Mouse (Mus musculus) limb, embryonic 11.5 days (tissue): ENCODE data around the gene Il17re. TPM values are rescaled to one million over a fixed set of nuclear protein-coding genes. Genes with fewer than 3 reads are reported as not detected.
A peak's percentile ranks its signal among the peaks of the same experiment; 100 is the strongest.

ENCODE experiments used
- ATAC-seq: fragments of 200-750 bp; cut with Nextera tagmentation; 2 replicates; pipeline ENCODE4 v1.8.0; 2017; ENCODE audit warnings: low read depth; ENCODE audit not compliant: insufficient number of reproducible peaks, low FRiP score, low TSS enrichment
- DNase-seq: peaks from one replicate; pipeline ENCODE4 v3.0.0-alpha.2; 2015; ENCODE audit warnings: low spot score
- H3K27ac ChIP-seq: fragments of 300-500 bp; sonication (generic); replicated peaks from 2 replicates; pipeline ENCODE4 v1.5.1; 2014; ENCODE audit warnings: low read depth, mild to moderate bottlenecking, low read length
- H3K27me3 ChIP-seq: fragments of 300-500 bp; sonication (generic); 2 replicates; pipeline ENCODE4 v1.6.1; 2014; ENCODE audit warnings: mild to moderate bottlenecking, low read length, mixed read lengths; ENCODE audit not compliant: control insufficient read depth, insufficient read depth
- H3K36me3 ChIP-seq: fragments of 300-500 bp; sonication (generic); 2 replicates; pipeline ENCODE4 v1.6.1; 2014; ENCODE audit warnings: mild to moderate bottlenecking, low read length, moderate library complexity, mixed read lengths; ENCODE audit not compliant: control insufficient read depth, insufficient read depth
- H3K4me1 ChIP-seq: fragments of 300-500 bp; sonication (generic); 2 replicates; pipeline ENCODE4 v1.6.1; 2014; ENCODE audit warnings: low read length, mixed read lengths; ENCODE audit not compliant: control insufficient read depth, insufficient read depth
- H3K4me2 ChIP-seq: fragments of 300-500 bp; sonication (generic); 2 replicates; pipeline ENCODE4 v1.6.1; 2014; ENCODE audit warnings: low read depth, mild to moderate bottlenecking, moderate library complexity; ENCODE audit not compliant: severe bottlenecking
- H3K4me3 ChIP-seq: fragments of 300-500 bp; sonication (generic); 2 replicates; pipeline ENCODE4 v1.5.1; 2014; ENCODE audit warnings: low read depth, low read length
- H3K9ac ChIP-seq: fragments of 300-500 bp; sonication (generic); 2 replicates; pipeline ENCODE4 v1.6.1; 2014; ENCODE audit warnings: mild to moderate bottlenecking, low read length
- H3K9me3 ChIP-seq: fragments of 300-500 bp; sonication (generic); 2 replicates; pipeline ENCODE4 v1.6.1; 2016; ENCODE audit warnings: low read length; ENCODE audit not compliant: control insufficient read depth
- WGBS: fragments of 180-500 bp; shearing (Covaris S2); extraction: QIAGEN DNeasy Blood & Tissue Kit; methylation state at CpG from one replicate; pipeline ENCODE4 v1.1.7; 2014; 5-methylcytosine and 5-hydroxymethylcytosine counted together
- polyA plus RNA-seq: library from polyadenylated mRNA; unstranded; fragments of >200 nt; fragmentation: Nextera tagmentation; extraction: Ambion mirVana; gene quantifications from 2 replicates; pipeline ENCODE4 v1.2.1, GENCODE M21; 2014

Il17re gene
- polyA plus RNA-seq, 1 experiment from 2014 or later: 1.5 TPM

DNA sequence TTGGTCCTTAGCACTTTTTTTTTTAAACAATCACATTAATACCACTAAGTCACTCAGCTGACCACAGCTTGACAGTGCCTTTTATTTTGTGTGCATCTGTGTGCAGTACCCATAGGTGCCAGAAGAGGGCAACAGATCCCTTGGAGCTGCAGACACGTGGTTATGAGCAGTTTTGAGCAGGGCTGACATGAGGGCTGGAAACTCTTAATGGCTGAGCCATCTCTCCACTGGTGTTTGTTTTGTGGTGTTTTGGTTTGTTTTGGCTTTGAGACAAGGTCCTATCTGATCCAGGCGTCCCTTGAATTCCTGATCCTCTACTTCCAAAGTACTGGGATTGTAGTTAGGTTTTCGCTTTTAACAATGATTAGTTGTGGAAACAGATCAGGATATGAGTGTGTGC, 30.9 kb upstream of the Il17re start:
- no peak overlapping the region for H3K4me2 ChIP-seq
- 60% methylated on average over 3 of the region's 3 CpGs for WGBS
- no peak overlapping the region for H3K9ac ChIP-seq
- H3K4me1 ChIP-seq: no peaks in the 10 kb centered on the region
- H3K4me3 ChIP-seq: no peak overlapping the region
- no peaks in the 10 kb centered on the region for H3K9me3 ChIP-seq
- DNase-seq (peak; percentile 73), ATAC-seq (no peak)
- H3K27me3 ChIP-seq: no peaks in the 10 kb centered on the region
- H3K27ac ChIP-seq: no peak overlapping the region
- H3K36me3 ChIP-seq: no peaks in the 10 kb centered on the region

DNA sequence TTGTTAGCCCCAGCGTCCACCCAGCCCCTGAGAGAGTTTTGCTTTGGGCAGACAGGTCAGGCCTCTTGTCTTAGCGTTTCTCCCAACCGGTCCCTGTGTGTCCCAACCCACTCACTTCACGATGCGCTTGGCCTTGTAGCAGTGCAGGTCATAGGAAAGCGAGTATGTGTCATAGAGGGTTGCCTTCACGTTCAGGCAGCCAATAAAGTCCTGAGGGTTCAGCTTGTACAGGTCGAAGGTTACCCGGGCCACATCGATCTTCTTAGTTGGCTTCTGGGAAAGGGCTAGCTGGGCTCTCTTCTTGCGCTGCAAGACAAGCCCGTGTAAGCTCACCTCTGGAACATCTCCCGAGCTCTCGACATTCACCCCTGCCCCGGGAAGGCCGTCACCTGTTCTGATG, 30.3 kb upstream of the Il17re start:
- H3K4me3 ChIP-seq: no peak overlapping the region
- ATAC-seq (no peak), DNase-seq (no peak)
- H3K27me3 ChIP-seq: no peaks in the 10 kb centered on the region
- H3K4me1 ChIP-seq: no peaks in the 10 kb centered on the region
- no peak overlapping the region for H3K4me2 ChIP-seq
- no peaks in the 10 kb centered on the region for H3K36me3 ChIP-seq
- H3K27ac ChIP-seq: no peak overlapping the region
- H3K9ac ChIP-seq: no peak overlapping the region
- WGBS: 88% methylated on average over 16 of the region's 16 CpGs
- no peaks in the 10 kb centered on the region for H3K9me3 ChIP-seq

DNA sequence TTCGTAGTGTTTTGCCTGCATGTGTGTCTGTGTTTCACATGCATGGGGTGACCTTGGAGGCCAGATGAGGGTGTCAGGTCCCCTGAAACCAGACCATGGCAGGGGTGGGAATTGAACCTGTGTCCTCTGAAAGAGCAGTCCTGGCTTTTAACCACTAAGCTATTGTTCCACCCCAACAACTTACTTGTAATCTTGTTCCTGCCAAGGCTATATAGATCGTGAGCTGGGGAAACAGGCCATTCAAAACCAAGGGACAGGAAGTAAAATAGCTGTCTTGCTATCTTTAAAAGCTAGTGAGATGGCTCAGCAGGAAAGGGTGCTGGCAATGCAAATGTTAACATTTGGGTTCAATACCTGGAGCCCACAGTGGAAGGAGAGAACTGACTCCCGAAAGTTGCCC, 28.3 kb upstream of the Il17re start:
- no peaks in the 10 kb centered on the region for H3K36me3 ChIP-seq
- WGBS: 80% methylated on average over 3 of the region's 3 CpGs
- no peaks in the 10 kb centered on the region for H3K9me3 ChIP-seq
- DNase-seq (no peak), ATAC-seq (no peak)
- H3K4me1 ChIP-seq: no peaks in the 10 kb centered on the region
- no peak overlapping the region for H3K27ac ChIP-seq
- H3K9ac ChIP-seq: no peak overlapping the region
- H3K4me3 ChIP-seq: no peak overlapping the region
- no peak overlapping the region for H3K4me2 ChIP-seq
- no peaks in the 10 kb centered on the region for H3K27me3 ChIP-seq

DNA sequence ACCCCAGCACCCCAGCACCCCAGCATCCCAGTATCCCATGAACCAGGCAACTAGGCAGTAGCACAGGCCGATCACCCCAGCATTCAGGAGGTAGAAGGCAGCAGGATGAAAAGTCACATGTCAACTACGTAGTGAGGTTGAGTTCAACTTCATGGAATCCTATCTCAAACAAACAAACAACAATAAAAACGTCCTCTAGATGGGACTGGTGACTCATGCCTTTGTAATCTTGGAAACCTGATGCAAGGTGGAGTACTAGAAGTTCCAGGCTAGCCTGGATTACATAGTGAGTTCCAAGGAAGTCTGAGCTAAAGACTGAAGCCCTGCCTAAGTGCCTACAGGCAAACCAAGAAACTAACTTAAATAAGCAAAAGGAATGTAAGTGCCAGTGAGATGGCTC, 27.4 kb upstream of the Il17re start:
- no peaks in the 10 kb centered on the region for H3K27me3 ChIP-seq
- no peak for DNase-seq
- H3K4me2 ChIP-seq: no peak overlapping the region
- no peak for ATAC-seq
- no peak overlapping the region for H3K27ac ChIP-seq
- WGBS: 61% methylated on average over 3 of the region's 3 CpGs
- no peaks in the 10 kb centered on the region for H3K9me3 ChIP-seq
- H3K4me3 ChIP-seq: no peak overlapping the region
- H3K9ac ChIP-seq: no peak overlapping the region
- no peaks in the 10 kb centered on the region for H3K4me1 ChIP-seq
- no peaks in the 10 kb centered on the region for H3K36me3 ChIP-seq

DNA sequence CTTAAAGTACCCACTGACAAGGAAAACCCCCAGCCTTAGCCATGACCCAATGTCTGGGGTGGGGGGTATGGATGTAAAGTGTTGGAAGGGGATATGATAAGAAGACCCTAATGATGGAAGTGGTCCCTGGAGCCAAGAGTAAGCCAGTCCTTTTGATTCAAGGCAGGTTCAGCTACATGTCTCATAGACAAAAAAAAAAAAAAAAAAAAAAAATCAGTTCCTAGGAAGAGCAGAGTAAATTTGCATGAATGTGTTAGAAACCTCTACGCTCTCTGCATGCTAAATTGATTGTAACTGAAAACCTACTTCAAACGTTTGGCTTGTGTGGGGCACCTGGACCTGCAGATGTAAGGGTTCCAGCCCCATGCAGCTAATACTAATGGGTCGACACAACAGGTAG, 26.5 kb upstream of the Il17re start:
- ATAC-seq: no peak
- no peak overlapping the region for H3K9ac ChIP-seq
- no peak for DNase-seq
- H3K36me3 ChIP-seq: no peaks in the 10 kb centered on the region
- no peak overlapping the region for H3K4me2 ChIP-seq
- no peaks in the 10 kb centered on the region for H3K27me3 ChIP-seq
- no peak overlapping the region for H3K4me3 ChIP-seq
- no peak overlapping the region for H3K27ac ChIP-seq
- no peaks in the 10 kb centered on the region for H3K4me1 ChIP-seq
- 58% methylated on average over 3 of the region's 3 CpGs for WGBS
- H3K9me3 ChIP-seq: no peaks in the 10 kb centered on the region

DNA sequence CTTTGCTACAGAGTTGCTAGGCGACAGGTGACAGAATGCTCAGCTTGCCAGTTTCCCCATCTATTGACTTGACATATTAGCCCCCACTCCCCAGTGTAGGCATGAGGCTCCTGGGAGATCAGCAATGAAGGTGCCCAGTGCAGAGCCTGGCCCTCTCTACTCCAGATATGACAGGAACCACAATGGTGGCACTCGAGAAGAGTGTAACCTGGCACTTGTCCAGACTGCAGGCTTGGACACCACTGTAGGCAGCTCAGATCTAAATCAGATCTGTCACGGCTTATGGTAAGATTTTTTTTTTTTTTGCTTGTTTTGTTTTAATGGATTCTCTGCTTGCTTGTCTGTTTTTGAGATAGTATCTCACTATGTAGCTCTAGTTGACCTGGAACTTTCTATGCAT, 24.6 kb upstream of the Il17re start:
- DNase-seq: no peak
- no peak for ATAC-seq
- H3K4me1 ChIP-seq: no peaks in the 10 kb centered on the region
- no peak overlapping the region for H3K4me3 ChIP-seq
- no peak overlapping the region for H3K4me2 ChIP-seq
- no peaks in the 10 kb centered on the region for H3K36me3 ChIP-seq
- H3K27me3 ChIP-seq: no peaks in the 10 kb centered on the region
- no peaks in the 10 kb centered on the region for H3K9me3 ChIP-seq
- WGBS: 87% methylated on average over 3 of the region's 3 CpGs
- no peak overlapping the region for H3K9ac ChIP-seq
- H3K27ac ChIP-seq: no peak overlapping the region

DNA sequence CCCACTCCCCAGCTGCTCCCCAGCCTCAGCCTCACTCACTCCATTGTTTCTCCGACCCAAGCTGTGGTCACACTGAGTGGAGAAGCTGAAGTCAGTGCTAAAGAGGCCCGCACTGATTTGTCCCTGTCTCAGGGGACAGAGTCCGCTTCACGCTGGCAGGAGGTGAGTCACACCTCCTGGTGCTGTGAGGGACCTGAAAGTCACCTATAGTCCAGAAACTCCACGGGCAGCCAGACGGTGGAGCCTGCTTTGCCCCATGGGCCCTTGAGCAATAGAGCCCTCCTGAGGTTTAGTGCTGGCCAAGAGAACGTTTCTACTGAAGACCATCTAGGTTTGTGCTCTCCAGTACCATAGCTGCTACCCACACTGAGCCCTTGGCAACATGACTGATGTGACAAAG, 23.6 kb upstream of the Il17re start:
- DNase-seq (no peak), ATAC-seq (no peak)
- Histone ChIP-seq H3K9me3 (no peaks in the 10 kb centered on the region), H3K4me2 (no peak overlapping the region), H3K4me1 (no peaks in the 10 kb centered on the region), H3K36me3 (no peaks in the 10 kb centered on the region), H3K4me3 (no peak overlapping the region), H3K27me3 (no peaks in the 10 kb centered on the region), H3K9ac (no peak overlapping the region), H3K27ac (no peak overlapping the region)
- 75% methylated on average over 7 of the region's 7 CpGs for WGBS

DNA sequence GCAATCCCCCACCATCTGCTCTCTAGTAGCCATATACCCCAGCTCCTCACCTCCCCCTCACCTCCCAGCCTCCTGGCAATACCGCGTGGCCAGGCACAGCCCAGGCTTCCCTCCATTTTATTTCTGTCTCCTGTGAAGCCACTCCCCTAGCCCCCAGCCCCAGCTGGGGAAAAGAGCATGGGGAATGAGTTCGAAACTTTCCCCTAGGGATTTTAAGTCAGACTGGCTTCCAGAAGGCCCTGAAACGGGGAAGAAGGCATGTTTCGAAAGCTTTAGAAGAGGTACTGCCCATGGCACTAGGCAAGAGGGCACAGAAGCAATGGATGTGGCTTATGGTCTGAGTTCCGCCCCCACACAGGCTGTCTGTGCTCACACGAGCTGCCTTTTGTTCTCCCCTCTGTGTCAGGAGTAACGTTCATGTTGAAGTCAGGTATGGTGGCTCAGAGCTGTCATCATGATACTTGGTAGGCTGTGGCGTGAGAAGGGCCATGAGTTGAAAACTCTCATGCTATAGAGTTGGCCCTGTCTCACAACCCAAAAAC, 22.5 kb upstream of the Il17re start, which contains the start of gene Cidec:
Gene Cidec, minus strand, starts transcription at position 97 of the 542 bp plus-strand sequence.
- no peak within 1 kb of the TSS for H3K4me3 ChIP-seq
- WGBS: 76% methylated on average over 9 of the region's 9 CpGs
- no peak for ATAC-seq
- no peak within 1 kb of the TSS for H3K9ac ChIP-seq
- H3K9me3 ChIP-seq: no peaks in the 10 kb centered on the region
- no peak for DNase-seq
- H3K36me3 ChIP-seq: no peaks in the 10 kb centered on the region
- no peak within 1 kb of the TSS for H3K27ac ChIP-seq
- no peaks in the 10 kb centered on the region for H3K4me1 ChIP-seq
- H3K4me2 ChIP-seq: no peak within 1 kb of the TSS
- no peaks in the 10 kb centered on the region for H3K27me3 ChIP-seq

DNA sequence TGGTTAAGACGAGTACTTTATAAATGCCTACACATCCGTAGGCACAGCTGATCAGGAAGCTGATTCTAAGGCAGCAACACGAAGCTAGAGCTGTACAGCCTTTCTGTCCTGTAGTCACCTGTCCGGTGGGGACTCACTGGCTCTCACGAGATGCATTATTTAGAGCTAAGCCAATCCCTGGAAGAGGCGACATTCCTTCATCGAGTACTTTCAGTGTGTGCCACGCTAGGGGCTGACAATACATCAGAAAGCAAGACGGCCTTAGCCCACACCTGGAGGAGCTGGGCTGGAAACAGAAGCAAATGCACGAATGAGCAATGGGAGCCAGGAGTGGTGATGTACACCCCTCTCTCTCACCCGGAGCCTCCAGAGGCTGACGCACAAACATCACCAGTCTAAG, 21.1 kb upstream of the Il17re start:
- DNase-seq: no peak
- ATAC-seq: no peak
- no peaks in the 10 kb centered on the region for H3K27me3 ChIP-seq
- 79% methylated on average over 12 of the region's 12 CpGs for WGBS
- no peaks in the 10 kb centered on the region for H3K36me3 ChIP-seq
- no peak overlapping the region for H3K4me2 ChIP-seq
- no peak overlapping the region for H3K9ac ChIP-seq
- H3K4me3 ChIP-seq: no peak overlapping the region
- no peaks in the 10 kb centered on the region for H3K4me1 ChIP-seq
- no peaks in the 10 kb centered on the region for H3K9me3 ChIP-seq
- H3K27ac ChIP-seq: no peak overlapping the region
